Mouse (Mus musculus): Measurements from ENCODE around the gene Rassf8. TPM values are rescaled to one million over a fixed set of nuclear protein-coding genes. Genes with fewer than 3 reads are reported as not detected.

The Rassf8 gene
- polyA plus RNA-seq, 1 experiment from 2014 or later = 15.7 TPM

DNA sequence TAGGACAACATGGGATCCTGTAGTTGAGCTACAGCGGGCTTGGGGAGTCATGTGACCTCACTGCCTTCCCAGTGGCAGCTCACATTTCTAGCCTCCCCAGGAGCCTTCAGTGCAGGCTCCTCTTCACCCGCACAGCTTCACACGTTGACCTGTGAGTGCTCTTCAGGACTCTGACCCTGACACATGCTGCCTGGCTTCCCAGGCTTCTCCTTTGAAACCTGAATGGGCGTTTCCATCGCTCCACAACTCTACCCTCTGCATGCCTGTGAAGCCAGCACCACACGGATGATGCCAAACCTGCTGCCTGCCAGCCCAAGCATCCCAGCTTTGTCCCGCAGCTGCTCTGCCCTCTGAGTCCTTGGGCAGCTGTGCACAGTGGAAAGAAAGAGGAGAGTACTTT, 63.0 kb downstream of the Rassf8 start:
- peaks cover 44% of the 10 kb centered on the region for H3K36me3 ChIP-seq (ENCODE audit: control insufficient read depth, insufficient read depth, low read length)
- H3K9me3 ChIP-seq (ENCODE audit: control insufficient read depth, low read length) = no peaks in the 10 kb centered on the region
- 76% methylated on average over 7 of the region's 7 CpGs for WGBS
- H3K27ac ChIP-seq (replicated peaks in 1 of 2; ENCODE audit: control insufficient read depth in 1 of 2, insufficient read depth in 1 of 2, low read depth in 2 of 2, low read length in 2 of 2) = peak overlapping the region; percentile 12 to 31; a peak in 3 of 4 replicates
- no peaks in the 10 kb centered on the region for H3K27me3 ChIP-seq (ENCODE audit: control insufficient read depth, insufficient read depth, low read length)
- no peak for ATAC-seq (ENCODE audit: insufficient number of reproducible peaks, insufficient read depth, low FRiP score, low read depth)
- H3K9ac ChIP-seq (ENCODE audit: low read length) = no peak overlapping the region
- no peak overlapping the region for H3K4me3 ChIP-seq (ENCODE audit: control insufficient read depth in 1 of 2, insufficient read depth in 1 of 2, low read depth in 1 of 2, low read length in 2 of 2)
- no peak overlapping the region for H3K4me2 ChIP-seq (ENCODE audit: low read length)
- H3K4me1 ChIP-seq (ENCODE audit: control insufficient read depth in 2 of 2, insufficient read depth in 2 of 2, low read length in 2 of 2) = peaks cover 16 to 30% of the 10 kb centered on the region in 2 experiments

DNA sequence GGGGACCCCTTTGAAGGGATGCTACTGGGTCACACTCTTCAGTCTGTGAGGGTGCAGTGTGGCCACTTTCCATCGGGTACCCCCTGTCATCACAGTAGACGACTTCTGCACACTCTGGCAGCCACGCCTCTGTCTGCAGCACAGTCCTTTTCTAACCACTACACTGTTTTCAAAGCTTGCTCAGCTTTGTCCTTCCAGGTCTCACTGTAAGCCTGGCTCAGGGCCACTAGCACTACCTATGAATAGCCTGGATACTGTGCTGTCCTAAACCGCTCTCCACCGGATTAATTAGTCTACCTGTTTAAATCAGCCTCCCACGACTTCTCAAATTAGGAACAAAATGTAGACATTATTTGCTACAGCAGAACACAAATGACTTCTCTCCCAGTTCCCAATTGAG, 63.5 kb downstream of the Rassf8 start:
- H3K27me3 ChIP-seq (ENCODE audit: control insufficient read depth, insufficient read depth, low read length) = no peaks in the 10 kb centered on the region
- H3K27ac ChIP-seq (replicated peaks in 1 of 2; ENCODE audit: control insufficient read depth in 1 of 2, insufficient read depth in 1 of 2, low read depth in 2 of 2, low read length in 2 of 2) = peak overlapping the region; percentile 12 to 31; a peak in 2 of 4 replicates
- WGBS = 67% methylated on average over 6 of the region's 6 CpGs
- H3K9ac ChIP-seq (ENCODE audit: low read length) = no peak overlapping the region
- no peak overlapping the region for H3K4me2 ChIP-seq (ENCODE audit: low read length)
- no peaks in the 10 kb centered on the region for H3K9me3 ChIP-seq (ENCODE audit: control insufficient read depth, low read length)
- H3K4me1 ChIP-seq (ENCODE audit: control insufficient read depth in 2 of 2, insufficient read depth in 2 of 2, low read length in 2 of 2) = peaks cover 17 to 30% of the 10 kb centered on the region in 2 experiments
- peaks cover 45% of the 10 kb centered on the region for H3K36me3 ChIP-seq (ENCODE audit: control insufficient read depth, insufficient read depth, low read length)
- no peak overlapping the region for H3K4me3 ChIP-seq (ENCODE audit: control insufficient read depth in 1 of 2, insufficient read depth in 1 of 2, low read depth in 1 of 2, low read length in 2 of 2)
- peak; percentile 49; the same call in 1 of the 2 replicates for ATAC-seq (ENCODE audit: insufficient number of reproducible peaks, insufficient read depth, low FRiP score, low read depth)

DNA sequence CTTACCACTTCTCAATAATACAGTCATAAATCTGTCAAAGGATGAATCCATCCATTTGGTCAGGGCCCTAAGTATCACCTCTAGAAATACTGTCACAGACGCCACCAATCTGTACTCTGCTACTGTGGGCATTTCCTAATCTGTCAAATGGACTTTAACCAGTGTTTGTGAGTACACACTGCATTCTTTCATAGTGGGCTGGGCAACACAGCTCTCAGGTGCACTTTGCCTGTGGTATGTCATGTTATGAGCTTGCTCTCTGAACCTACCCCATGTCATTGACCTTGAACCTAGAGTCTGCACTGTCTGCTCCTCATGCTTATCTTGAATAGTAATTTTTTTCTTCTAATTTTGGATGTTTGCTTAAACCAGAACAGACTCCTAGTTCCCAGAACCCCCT, 64.6 kb downstream of the Rassf8 start:
- H3K36me3 ChIP-seq (ENCODE audit: control insufficient read depth, insufficient read depth, low read length) = peaks cover 56% of the 10 kb centered on the region
- H3K4me1 ChIP-seq (ENCODE audit: control insufficient read depth in 2 of 2, insufficient read depth in 2 of 2, low read length in 2 of 2) = peaks cover 19 to 31% of the 10 kb centered on the region in 2 experiments
- no peak overlapping the region for H3K9ac ChIP-seq (ENCODE audit: low read length)
- H3K27me3 ChIP-seq (ENCODE audit: control insufficient read depth, insufficient read depth, low read length) = no peaks in the 10 kb centered on the region
- WGBS = 91% methylated on average over 1 of the region's 1 CpGs
- H3K27ac ChIP-seq (replicated peaks in 1 of 2; ENCODE audit: control insufficient read depth in 1 of 2, insufficient read depth in 1 of 2, low read depth in 2 of 2, low read length in 2 of 2) = no peak overlapping the region
- H3K4me3 ChIP-seq (ENCODE audit: control insufficient read depth in 1 of 2, insufficient read depth in 1 of 2, low read depth in 1 of 2, low read length in 2 of 2) = no peak overlapping the region
- ATAC-seq (ENCODE audit: insufficient number of reproducible peaks, insufficient read depth, low FRiP score, low read depth) = no peak
- H3K9me3 ChIP-seq (ENCODE audit: control insufficient read depth, low read length) = no peaks in the 10 kb centered on the region
- H3K4me2 ChIP-seq (ENCODE audit: low read length) = no peak overlapping the region

DNA sequence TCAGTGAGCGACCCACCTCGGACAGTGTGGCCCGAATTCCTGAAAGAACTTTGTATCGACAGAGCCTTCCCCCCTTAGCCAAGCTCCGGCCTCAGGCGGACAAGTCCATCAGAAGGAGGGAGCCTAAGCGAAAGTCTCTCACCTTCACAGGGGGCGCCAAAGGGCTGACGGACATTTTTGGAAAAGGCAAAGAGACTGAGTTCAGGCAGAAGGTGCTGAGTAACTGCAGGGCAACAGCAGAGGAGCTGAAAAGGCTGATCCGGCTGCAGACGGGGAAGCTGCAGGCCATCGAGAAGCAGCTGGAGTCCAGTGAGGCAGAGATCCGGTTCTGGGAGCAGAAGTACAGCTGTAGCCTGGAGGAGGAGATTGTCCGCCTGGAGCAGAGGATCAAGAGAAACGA, 68.7 kb downstream of the Rassf8 start:
- Histone ChIP-seq H3K36me3 (ENCODE audit: control insufficient read depth, insufficient read depth, low read length) (peaks cover 79% of the 10 kb centered on the region), H3K9ac (ENCODE audit: low read length) (peak overlapping the region; percentile 1; the same call in 1 of the 2 replicates), H3K27ac (replicated peaks in 1 of 2; ENCODE audit: control insufficient read depth in 1 of 2, insufficient read depth in 1 of 2, low read depth in 2 of 2, low read length in 2 of 2) (no peak overlapping the region), H3K27me3 (ENCODE audit: control insufficient read depth, insufficient read depth, low read length) (no peaks in the 10 kb centered on the region), H3K9me3 (ENCODE audit: control insufficient read depth, low read length) (no peaks in the 10 kb centered on the region), H3K4me3 (ENCODE audit: control insufficient read depth in 1 of 2, insufficient read depth in 1 of 2, low read depth in 1 of 2, low read length in 2 of 2) (no peak overlapping the region), H3K4me1 (ENCODE audit: control insufficient read depth in 2 of 2, insufficient read depth in 2 of 2, low read length in 2 of 2) (peaks cover 7% of the 10 kb centered on the region in 2 experiments; a peak in 3 of 4 replicates), H3K4me2 (ENCODE audit: low read length) (no peak overlapping the region)
- WGBS = 28% methylated on average over 15 of the region's 15 CpGs
- ATAC-seq (ENCODE audit: insufficient number of reproducible peaks, insufficient read depth, low FRiP score, low read depth) = no peak

DNA sequence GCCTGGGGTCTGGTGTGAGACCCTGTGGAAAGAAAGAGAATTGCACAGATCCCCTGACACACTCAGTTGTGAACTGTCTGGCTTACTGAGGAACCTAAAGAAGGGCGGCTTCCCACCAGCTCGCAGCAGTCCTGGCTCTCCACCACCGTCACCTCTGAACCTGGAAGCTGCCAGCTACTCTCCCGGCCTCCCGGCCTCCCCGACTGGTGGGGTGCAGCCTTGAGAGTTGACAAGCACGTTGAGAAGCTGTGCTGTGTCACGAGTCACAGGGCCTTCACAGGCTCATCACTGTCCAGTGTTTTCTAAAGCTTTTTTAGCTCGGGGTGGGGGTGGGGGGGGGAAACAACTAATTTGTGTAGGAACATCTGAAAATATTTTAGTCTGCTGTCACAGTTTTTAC, 72.6 kb downstream of the Rassf8 start:
- peaks cover 63% of the 10 kb centered on the region for H3K36me3 ChIP-seq (ENCODE audit: control insufficient read depth, insufficient read depth, low read length)
- peaks cover 7 to 13% of the 10 kb centered on the region in 2 experiments; a peak in 2 of 4 replicates for H3K4me1 ChIP-seq (ENCODE audit: control insufficient read depth in 2 of 2, insufficient read depth in 2 of 2, low read length in 2 of 2)
- WGBS = 62% methylated on average over 9 of the region's 9 CpGs
- H3K4me2 ChIP-seq (ENCODE audit: low read length) = no peak overlapping the region
- no peaks in the 10 kb centered on the region for H3K9me3 ChIP-seq (ENCODE audit: control insufficient read depth, low read length)
- no peak for ATAC-seq (ENCODE audit: insufficient number of reproducible peaks, insufficient read depth, low FRiP score, low read depth)
- no peaks in the 10 kb centered on the region for H3K27me3 ChIP-seq (ENCODE audit: control insufficient read depth, insufficient read depth, low read length)
- H3K4me3 ChIP-seq (ENCODE audit: control insufficient read depth in 1 of 2, insufficient read depth in 1 of 2, low read depth in 1 of 2, low read length in 2 of 2) = no peak overlapping the region
- H3K9ac ChIP-seq (ENCODE audit: low read length) = no peak overlapping the region
- H3K27ac ChIP-seq (replicated peaks in 1 of 2; ENCODE audit: control insufficient read depth in 1 of 2, insufficient read depth in 1 of 2, low read depth in 2 of 2, low read length in 2 of 2) = no peak overlapping the region

DNA sequence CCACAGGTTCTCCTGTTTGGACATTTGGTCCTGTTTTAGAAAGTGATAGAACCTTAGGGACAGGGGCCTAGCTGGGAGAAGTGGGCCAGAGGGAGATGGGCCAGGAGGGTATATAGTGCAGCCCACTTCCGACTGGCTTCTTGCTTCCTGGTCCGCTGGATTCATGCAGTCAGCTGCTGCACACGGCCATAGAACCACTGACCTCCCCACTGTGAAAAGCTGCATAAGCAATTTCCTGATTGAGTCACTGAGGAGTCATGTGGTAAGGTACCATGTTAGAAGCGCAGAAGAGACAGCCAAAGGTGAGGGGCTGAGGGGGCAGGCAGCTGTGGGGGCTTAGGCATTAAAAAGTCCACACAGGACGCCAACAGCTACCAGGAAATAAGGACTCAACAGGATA, 75.7 kb downstream of the Rassf8 start:
- Histone ChIP-seq H3K9me3 (ENCODE audit: control insufficient read depth, low read length) (peaks cover 6% of the 10 kb centered on the region; the same call in 1 of the 2 replicates), H3K4me3 (ENCODE audit: control insufficient read depth in 1 of 2, insufficient read depth in 1 of 2, low read depth in 1 of 2, low read length in 2 of 2) (no peak overlapping the region), H3K9ac (ENCODE audit: low read length) (no peak overlapping the region), H3K27me3 (ENCODE audit: control insufficient read depth, insufficient read depth, low read length) (no peaks in the 10 kb centered on the region), H3K36me3 (ENCODE audit: control insufficient read depth, insufficient read depth, low read length) (peaks cover 52% of the 10 kb centered on the region), H3K27ac (replicated peaks in 1 of 2; ENCODE audit: control insufficient read depth in 1 of 2, insufficient read depth in 1 of 2, low read depth in 2 of 2, low read length in 2 of 2) (no peak overlapping the region), H3K4me1 (ENCODE audit: control insufficient read depth in 2 of 2, insufficient read depth in 2 of 2, low read length in 2 of 2) (peaks cover 2 to 7% of the 10 kb centered on the region in 2 experiments; a peak in 2 of 4 replicates), H3K4me2 (ENCODE audit: low read length) (no peak overlapping the region)
- WGBS = 69% methylated on average over 5 of the region's 5 CpGs
- ATAC-seq (ENCODE audit: insufficient number of reproducible peaks, insufficient read depth, low FRiP score, low read depth) = no peak

DNA sequence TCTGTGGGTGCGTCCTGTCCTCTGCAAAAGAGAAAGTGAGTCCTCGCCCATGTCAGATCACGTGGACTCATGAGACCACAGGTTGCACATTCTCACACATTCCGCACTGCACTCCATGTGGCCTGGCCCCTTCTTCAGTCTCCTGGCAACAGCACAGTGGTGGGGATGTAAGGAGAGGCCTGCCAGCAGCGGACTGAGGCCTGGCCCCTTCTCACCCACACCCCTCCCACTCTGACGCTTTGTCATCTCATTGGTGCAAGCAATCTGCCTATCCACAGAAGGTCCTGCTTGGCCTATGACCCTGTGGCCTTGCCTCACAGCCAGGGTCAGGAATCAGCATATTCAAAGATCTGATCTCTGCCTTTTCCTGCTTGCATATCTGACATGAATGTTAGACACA, 76.6 kb downstream of the Rassf8 start:
- Histone ChIP-seq H3K4me1 (ENCODE audit: control insufficient read depth in 2 of 2, insufficient read depth in 2 of 2, low read length in 2 of 2) (peaks cover 2 to 7% of the 10 kb centered on the region in 2 experiments; a peak in 2 of 4 replicates), H3K27ac (replicated peaks in 1 of 2; ENCODE audit: control insufficient read depth in 1 of 2, insufficient read depth in 1 of 2, low read depth in 2 of 2, low read length in 2 of 2) (0 out of 4 replicates have a peak overlapping the region, but pooled peaks of 1 of the 2 experiments have one; percentile 25), H3K9ac (ENCODE audit: low read length) (no peak overlapping the region), H3K36me3 (ENCODE audit: control insufficient read depth, insufficient read depth, low read length) (peaks cover 43% of the 10 kb centered on the region), H3K4me3 (ENCODE audit: control insufficient read depth in 1 of 2, insufficient read depth in 1 of 2, low read depth in 1 of 2, low read length in 2 of 2) (no peak overlapping the region), H3K4me2 (ENCODE audit: low read length) (no peak overlapping the region), H3K9me3 (ENCODE audit: control insufficient read depth, low read length) (peaks cover 6% of the 10 kb centered on the region; the same call in 1 of the 2 replicates), H3K27me3 (ENCODE audit: control insufficient read depth, insufficient read depth, low read length) (no peaks in the 10 kb centered on the region)
- ATAC-seq (ENCODE audit: insufficient number of reproducible peaks, insufficient read depth, low FRiP score, low read depth) = peak; percentile 83; the same call in 1 of the 2 replicates
- WGBS = 33% methylated on average over 6 of the region's 6 CpGs

Measured in heart, embryonic 14.5 days (tissue).